Mouse (Mus musculus): ENCODE measurements around the gene Vps37b. TPM values are rescaled to one million over a fixed set of nuclear protein-coding genes. Genes with fewer than 3 reads are reported as not detected.

The Vps37b gene
- 30.7 and 31.7 TPM in 2 replicates for polyA plus RNA-seq (2015; fragmentation: Nextera tagmentation; extraction: Ambion mirVana)

DNA sequence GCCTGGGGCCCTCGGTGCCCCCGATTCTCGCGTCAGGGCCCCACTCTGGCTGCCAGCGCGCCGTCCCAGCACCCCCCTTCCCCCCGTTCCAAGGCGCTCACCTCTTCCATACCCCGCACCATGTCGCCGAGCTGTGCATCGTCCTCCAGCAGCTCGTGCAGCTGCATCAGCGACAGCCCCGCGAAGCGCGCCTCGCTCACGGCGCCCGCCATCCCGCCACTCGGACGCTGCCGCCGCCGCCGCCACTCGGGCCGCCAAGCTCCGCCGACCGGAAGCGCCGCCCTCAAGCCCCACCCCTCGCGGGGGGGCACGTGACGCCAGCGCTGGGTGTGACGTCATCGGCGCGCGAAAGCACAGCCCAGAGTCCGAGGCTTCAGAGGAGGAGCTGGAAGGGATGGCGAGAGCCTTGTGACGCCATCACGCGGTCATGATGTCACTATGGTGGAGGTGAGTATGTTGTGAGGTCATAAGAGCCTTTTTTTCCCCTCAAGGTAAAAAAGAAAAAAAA lies at the start of gene Vps37b:
Gene Vps37b, minus strand, starts transcription at position 270 of the 508 bp plus-strand sequence.
- DNase-seq (ENCODE audit: low spot score): peak; percentile 85
- WGBS: under 1% methylated on average over 52 of the region's 52 CpGs

DNA sequence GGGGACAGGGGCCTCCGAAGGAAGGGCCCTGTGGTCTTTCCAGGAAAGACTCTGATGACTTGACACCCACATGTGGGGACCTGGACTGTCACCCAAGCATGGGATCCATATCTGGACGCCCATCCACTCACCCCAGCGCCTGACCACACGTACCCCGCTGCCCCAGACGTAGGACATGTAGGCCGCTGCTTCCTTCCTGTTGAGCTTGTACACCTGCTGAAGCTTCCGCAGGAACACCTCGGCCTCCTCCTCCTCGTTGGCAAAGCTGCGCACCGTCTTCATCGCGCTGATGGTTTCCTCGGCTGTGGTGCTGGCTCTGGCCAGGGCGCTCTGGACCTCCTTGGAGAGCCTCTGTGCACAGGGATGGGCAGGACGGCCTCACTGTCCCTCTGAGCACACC lies 47.8 kb upstream of the Vps37b start:
- no peak overlapping the region for H3K4me2 ChIP-seq (ENCODE audit: low read length)
- DNase-seq (ENCODE audit: low spot score) (no peak), ATAC-seq (replicated peaks; ENCODE audit: low FRiP score, low read depth) (no peak)
- no peak overlapping the region for H3K27ac ChIP-seq
- no peak for TF ChIP-seq CTCF (IDR thresholded peaks at IDR 0.05; ENCODE audit: low read depth)
- no peaks in the 10 kb centered on the region for H3K9me3 ChIP-seq (replicated peaks; ENCODE audit: low read length)
- H3K4me1 ChIP-seq (replicated peaks; ENCODE audit: insufficient read depth, low read length): peaks cover 4% of the 10 kb centered on the region; the same call in 1 of the 2 replicates
- 87% methylated on average over 17 of the region's 17 CpGs for WGBS
- H3K4me3 ChIP-seq (replicated peaks; ENCODE audit: low read depth, low read length): no peak overlapping the region
- no peaks in the 10 kb centered on the region for H3K27me3 ChIP-seq (ENCODE audit: insufficient read depth, low read length)
- H3K36me3 ChIP-seq (ENCODE audit: insufficient read depth, low read length): no peaks in the 10 kb centered on the region
- H3K9ac ChIP-seq (ENCODE audit: low read depth, low read length): no peak overlapping the region

More for the DNA sequence above, at the start of gene Vps37b:
- no peaks in the 10 kb centered on the region for H3K27me3 ChIP-seq (ENCODE audit: insufficient read depth, low read length)
- H3K4me3 ChIP-seq (replicated peaks; ENCODE audit: low read depth, low read length): peak within 1 kb of the TSS; percentile 72
- H3K27ac ChIP-seq: peak within 1 kb of the TSS; percentile 88
- peak; percentile 71 for ATAC-seq (replicated peaks; ENCODE audit: low FRiP score, low read depth)
- no peaks in the 10 kb centered on the region for H3K36me3 ChIP-seq (ENCODE audit: insufficient read depth, low read length)
- H3K4me2 ChIP-seq (ENCODE audit: low read length): peak within 1 kb of the TSS; percentile 69
- H3K9ac ChIP-seq (ENCODE audit: low read depth, low read length): peak within 1 kb of the TSS; percentile 82
- TF ChIP-seq CTCF (IDR thresholded peaks at IDR 0.05; ENCODE audit: low read depth): no peak
- H3K4me1 ChIP-seq (replicated peaks; ENCODE audit: insufficient read depth, low read length): peaks cover 24% of the 10 kb centered on the region
- H3K9me3 ChIP-seq (replicated peaks; ENCODE audit: low read length): no peaks in the 10 kb centered on the region

DNA sequence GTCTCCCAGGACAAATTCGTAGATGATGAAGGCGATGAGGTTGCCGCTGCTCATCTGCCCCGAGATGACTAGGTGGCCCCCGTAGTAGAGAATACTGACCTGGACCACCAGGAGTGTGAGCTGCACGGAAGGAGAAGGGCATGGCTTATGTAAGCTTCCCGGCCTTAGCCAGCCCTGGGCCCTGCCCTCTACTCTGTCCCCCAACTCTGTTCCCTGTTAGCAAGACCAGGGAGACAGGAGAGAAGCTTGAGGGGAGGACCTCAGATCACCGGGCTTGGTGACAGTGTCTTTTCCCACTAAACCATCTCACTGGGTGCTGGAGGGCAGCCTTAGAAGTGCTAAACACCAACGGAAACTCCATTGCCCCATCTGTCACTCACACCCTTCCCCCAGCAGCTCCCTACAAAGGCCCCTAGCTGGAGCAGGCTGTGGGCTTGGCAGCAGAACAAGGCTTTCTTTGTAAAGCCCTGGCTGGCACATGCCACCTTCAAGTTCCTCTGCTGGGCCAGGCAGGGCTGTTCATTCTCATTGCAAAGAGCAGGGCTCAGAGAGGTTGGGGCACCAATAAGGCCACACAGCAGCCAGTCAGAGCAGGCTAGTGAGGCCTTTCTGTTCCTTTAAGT lies 46.8 kb upstream of the Vps37b start:
- Histone ChIP-seq H3K4me1 (replicated peaks; ENCODE audit: insufficient read depth, low read length) (peaks cover 5% of the 10 kb centered on the region; the same call in 1 of the 2 replicates), H3K9ac (ENCODE audit: low read depth, low read length) (no peak overlapping the region), H3K27ac (no peak overlapping the region), H3K36me3 (ENCODE audit: insufficient read depth, low read length) (no peaks in the 10 kb centered on the region), H3K27me3 (ENCODE audit: insufficient read depth, low read length) (no peaks in the 10 kb centered on the region), H3K9me3 (replicated peaks; ENCODE audit: low read length) (no peaks in the 10 kb centered on the region), H3K4me3 (replicated peaks; ENCODE audit: low read depth, low read length) (no peak overlapping the region), H3K4me2 (ENCODE audit: low read length) (no peak overlapping the region)
- DNase-seq (ENCODE audit: low spot score) (no peak), ATAC-seq (replicated peaks; ENCODE audit: low FRiP score, low read depth) (no peak)
- WGBS: 67% methylated on average over 9 of the region's 9 CpGs
- no peak for TF ChIP-seq CTCF (IDR thresholded peaks at IDR 0.05; ENCODE audit: low read depth)

DNA sequence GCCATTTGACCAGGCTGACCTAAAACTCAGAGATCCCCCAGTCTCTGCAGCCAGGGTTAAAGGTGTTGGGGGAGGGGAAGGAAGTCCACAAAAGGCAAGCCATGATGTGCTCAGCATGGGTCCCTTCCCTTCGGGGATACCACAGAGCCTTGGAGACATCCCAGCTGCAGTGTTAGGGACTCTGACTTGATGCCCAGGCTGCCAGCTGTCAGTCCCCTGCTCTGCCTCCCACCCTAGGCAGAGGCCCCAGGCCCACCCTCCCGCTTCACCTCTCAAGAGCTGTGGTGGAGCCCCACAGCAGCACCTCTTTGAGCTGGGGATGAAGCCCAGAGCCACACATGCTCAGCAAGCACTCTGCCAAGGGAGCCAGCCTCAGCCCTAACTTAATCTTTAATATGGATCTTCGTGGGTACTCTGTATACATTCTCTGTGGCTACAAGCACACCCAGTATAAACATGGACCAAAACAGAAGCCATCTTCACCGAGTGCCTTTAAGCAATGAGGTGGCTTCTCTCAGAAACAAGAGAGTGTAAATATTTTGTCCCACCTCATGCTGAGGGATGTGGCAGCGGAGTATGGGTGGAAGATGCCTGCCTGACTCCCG lies 45.9 kb upstream of the Vps37b start:
- H3K4me1 ChIP-seq (replicated peaks; ENCODE audit: insufficient read depth, low read length): peaks cover 10% of the 10 kb centered on the region; the same call in 1 of the 2 replicates
- H3K9me3 ChIP-seq (replicated peaks; ENCODE audit: low read length): no peaks in the 10 kb centered on the region
- 70% methylated on average over 6 of the region's 6 CpGs for WGBS
- no peaks in the 10 kb centered on the region for H3K27me3 ChIP-seq (ENCODE audit: insufficient read depth, low read length)
- TF ChIP-seq CTCF (IDR thresholded peaks at IDR 0.05; ENCODE audit: low read depth): no peak
- no peak for ATAC-seq (replicated peaks; ENCODE audit: low FRiP score, low read depth)
- no peaks in the 10 kb centered on the region for H3K36me3 ChIP-seq (ENCODE audit: insufficient read depth, low read length)
- no peak overlapping the region for H3K4me2 ChIP-seq (ENCODE audit: low read length)
- H3K4me3 ChIP-seq (replicated peaks; ENCODE audit: low read depth, low read length): no peak overlapping the region
- DNase-seq (ENCODE audit: low spot score): no peak
- H3K27ac ChIP-seq: no peak overlapping the region
- H3K9ac ChIP-seq (ENCODE audit: low read depth, low read length): no peak overlapping the region

DNA sequence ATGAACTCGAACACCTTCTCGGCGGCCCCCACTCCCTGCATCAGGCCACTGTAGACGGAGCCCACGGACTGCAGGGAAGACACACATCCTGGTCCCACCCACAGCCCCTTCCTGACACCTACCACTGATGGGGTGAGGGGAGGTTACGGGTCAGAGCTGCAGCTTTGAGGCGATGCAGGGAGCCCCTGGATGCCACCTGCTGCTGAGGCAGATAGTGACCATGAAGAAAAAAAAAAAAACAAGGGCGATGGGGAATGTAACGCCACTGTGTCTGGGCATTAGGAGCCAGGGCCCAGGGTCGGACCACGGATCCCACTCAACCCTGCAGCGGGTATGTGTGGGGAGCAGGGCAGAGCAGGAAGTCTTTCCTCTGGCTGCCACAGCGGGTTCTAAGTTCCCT lies 45.2 kb upstream of the Vps37b start:
- 65% methylated on average over 13 of the region's 13 CpGs for WGBS
- Histone ChIP-seq H3K9ac (ENCODE audit: low read depth, low read length) (no peak overlapping the region), H3K27me3 (ENCODE audit: insufficient read depth, low read length) (no peaks in the 10 kb centered on the region), H3K4me1 (replicated peaks; ENCODE audit: insufficient read depth, low read length) (peaks cover 10% of the 10 kb centered on the region; the same call in 1 of the 2 replicates), H3K9me3 (replicated peaks; ENCODE audit: low read length) (no peaks in the 10 kb centered on the region), H3K27ac (no peak overlapping the region; the same call in 1 of the 2 replicates), H3K4me3 (replicated peaks; ENCODE audit: low read depth, low read length) (no peak overlapping the region), H3K4me2 (ENCODE audit: low read length) (no peak overlapping the region), H3K36me3 (ENCODE audit: insufficient read depth, low read length) (no peaks in the 10 kb centered on the region)
- no peak for TF ChIP-seq CTCF (IDR thresholded peaks at IDR 0.05; ENCODE audit: low read depth)
- DNase-seq (ENCODE audit: low spot score): no peak
- ATAC-seq (replicated peaks; ENCODE audit: low FRiP score, low read depth): no peak

DNA sequence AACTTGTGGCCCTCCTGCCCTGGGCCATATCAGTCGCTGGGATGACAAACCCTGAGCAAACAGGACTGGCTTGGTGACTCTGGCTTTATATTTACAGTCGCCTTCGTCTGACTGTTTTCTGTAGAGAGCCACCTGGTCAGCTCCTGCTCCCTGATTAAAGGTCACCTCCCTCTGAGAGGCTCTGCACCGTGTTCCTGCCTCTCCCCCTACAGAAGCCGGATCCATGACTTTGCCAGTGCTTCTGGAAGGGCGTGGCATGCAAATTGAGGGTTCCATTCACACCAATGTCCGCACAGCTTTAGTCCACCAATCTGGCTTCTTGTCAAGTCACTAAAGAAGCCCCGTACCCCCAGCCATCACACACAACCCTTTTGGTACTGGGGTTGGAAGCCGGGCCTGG lies 44.5 kb upstream of the Vps37b start:
- H3K4me2 ChIP-seq (ENCODE audit: low read length): no peak overlapping the region
- H3K9ac ChIP-seq (ENCODE audit: low read depth, low read length): no peak overlapping the region
- H3K27ac ChIP-seq: no peak overlapping the region; the same call in 1 of the 2 replicates
- ATAC-seq (replicated peaks; ENCODE audit: low FRiP score, low read depth) (no peak), DNase-seq (ENCODE audit: low spot score) (no peak)
- no peaks in the 10 kb centered on the region for H3K36me3 ChIP-seq (ENCODE audit: insufficient read depth, low read length)
- 45% methylated on average over 9 of the region's 9 CpGs for WGBS
- H3K4me3 ChIP-seq (replicated peaks; ENCODE audit: low read depth, low read length): no peak overlapping the region
- peaks cover 10% of the 10 kb centered on the region; the same call in 1 of the 2 replicates for H3K4me1 ChIP-seq (replicated peaks; ENCODE audit: insufficient read depth, low read length)
- TF ChIP-seq CTCF (IDR thresholded peaks at IDR 0.05; ENCODE audit: low read depth): no peak
- H3K27me3 ChIP-seq (ENCODE audit: insufficient read depth, low read length): no peaks in the 10 kb centered on the region
- H3K9me3 ChIP-seq (replicated peaks; ENCODE audit: low read length): no peaks in the 10 kb centered on the region

Measured in kidney, postnatal 0 days (tissue).